Mouse (Mus musculus): ENCODE measurements around the gene Gpsm1. TPM values are rescaled to one million over a fixed set of nuclear protein-coding genes. Genes with fewer than 3 reads are reported as not detected.

The Gpsm1 gene
- total RNA-seq, 1 experiment, result 13.9 TPM

DNA sequence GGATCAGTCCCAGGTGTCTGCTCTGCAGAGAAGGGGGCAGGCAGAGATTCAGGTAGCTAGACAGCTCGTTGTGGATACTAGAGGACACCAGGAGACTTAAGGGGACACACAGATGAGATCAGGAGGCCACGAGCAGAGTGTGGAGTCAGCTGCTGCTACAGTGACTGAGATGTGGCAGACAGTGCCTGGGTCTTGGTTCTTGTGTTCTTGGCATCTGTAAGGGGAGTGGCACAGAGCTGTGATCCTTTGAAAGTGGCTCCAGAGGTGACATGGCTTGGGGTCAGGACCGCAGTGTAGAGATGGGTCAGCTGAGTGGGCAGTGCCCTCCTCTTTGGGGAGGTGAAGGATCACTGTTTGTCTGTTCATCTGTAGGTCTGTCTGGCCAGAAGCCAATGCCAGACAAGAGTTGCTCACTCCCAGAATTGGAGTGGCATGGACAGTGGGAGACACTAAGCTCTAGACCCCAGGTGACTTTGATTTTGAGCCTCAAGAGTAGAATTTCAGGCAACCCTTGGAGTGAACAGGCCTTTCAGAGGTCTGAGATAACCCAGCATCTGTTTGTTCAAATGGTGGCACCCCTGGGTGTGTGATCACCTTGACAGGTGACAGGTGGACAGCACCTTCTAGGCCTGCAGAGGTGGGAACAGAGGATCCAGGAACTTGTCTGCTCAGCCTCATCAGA, 2.8 kb downstream of the Gpsm1 start:
- in situ Hi-C loops (cut with MboI; ENCODE audit: low sequenced_read_pairs in 2 of 2, unreplicated experiment in 2 of 2), result loop anchor here in 1 of 2 experiments (25.0 kb wide), 1 partner anchor 244 kb away; no protein-coding TSS in a partner anchor
- peaks cover 0 to 12% of the 10 kb centered on the region in 2 experiments; a peak in 1 of 4 replicates for H3K4me1 ChIP-seq (ENCODE audit: control insufficient read depth in 2 of 2, insufficient read depth in 2 of 2, low read length in 2 of 2, poor library complexity in 1 of 2)
- H3K9ac ChIP-seq (ENCODE audit: insufficient read depth, low read depth, low read length, poor library complexity, severe bottlenecking), result no peak overlapping the region

GRCm38 (mm10) chr2:26319109-26319508, 3.8 kb downstream of the Gpsm1 start:
- Histone ChIP-seq H3K4me3 (ENCODE audit: insufficient read depth in 1 of 2, low read depth in 1 of 2, low read length in 2 of 2, poor library complexity in 1 of 2, severe bottlenecking in 1 of 2) (no peak overlapping the region), H3K4me1 (ENCODE audit: control insufficient read depth in 2 of 2, insufficient read depth in 2 of 2, low read length in 2 of 2, poor library complexity in 1 of 2) (peaks cover 0 to 12% of the 10 kb centered on the region in 2 experiments; a peak in 1 of 4 replicates), H3K36me3 (ENCODE audit: control insufficient read depth, insufficient read depth, low read length, poor library complexity, severe bottlenecking) (no peaks in the 10 kb centered on the region), H3K27ac (ENCODE audit: insufficient read depth, low read depth, low read length, poor library complexity, severe bottlenecking) (no peak overlapping the region), H3K9me3 (ENCODE audit: control insufficient read depth, insufficient read depth, low read depth, low read length) (no peaks in the 10 kb centered on the region), H3K9ac (ENCODE audit: insufficient read depth, low read depth, low read length, poor library complexity, severe bottlenecking) (no peak overlapping the region; the same call in 1 of the 2 replicates)
- no peak for TF ChIP-seq MAFK (IDR thresholded peaks at IDR 0.05; ENCODE audit: insufficient read depth, low read depth, low read length)
- no peak for TF ChIP-seq ZNF384 (IDR thresholded peaks at IDR 0.05; ENCODE audit: low read depth, low read length)
- no peak for TF ChIP-seq CHD2 (IDR thresholded peaks at IDR 0.05; ENCODE audit: low read depth, low read length)
- no peak for TF ChIP-seq ZC3H11A (IDR thresholded peaks at IDR 0.05; ENCODE audit: borderline replicate concordance, low read depth, low read length)
- no peak for TF ChIP-seq HCFC1 (IDR thresholded peaks at IDR 0.05; ENCODE audit: borderline replicate concordance, insufficient read depth, low read length)
- in situ Hi-C loops (cut with MboI; ENCODE audit: low sequenced_read_pairs in 2 of 2, unreplicated experiment in 2 of 2), result loop anchor here in 1 of 2 experiments (25.0 kb wide), 1 partner anchor 243 kb away; no protein-coding TSS in a partner anchor
- no peak for DNase-seq (ENCODE audit: low read depth, low spot score)

More for the DNA sequence above, 2.8 kb downstream of the Gpsm1 start:
- DNase-seq (ENCODE audit: low read depth, low spot score), result no peak
- H3K27ac ChIP-seq (ENCODE audit: insufficient read depth, low read depth, low read length, poor library complexity, severe bottlenecking), result no peak overlapping the region
- no peaks in the 10 kb centered on the region for H3K36me3 ChIP-seq (ENCODE audit: control insufficient read depth, insufficient read depth, low read length, poor library complexity, severe bottlenecking)
- TF ChIP-seq ZNF384 (IDR thresholded peaks at IDR 0.05; ENCODE audit: low read depth, low read length), result no peak
- no peak for TF ChIP-seq MAFK (IDR thresholded peaks at IDR 0.05; ENCODE audit: insufficient read depth, low read depth, low read length)
- TF ChIP-seq ZC3H11A (IDR thresholded peaks at IDR 0.05; ENCODE audit: borderline replicate concordance, low read depth, low read length), result no peak
- no peak for TF ChIP-seq CHD2 (IDR thresholded peaks at IDR 0.05; ENCODE audit: low read depth, low read length)
- TF ChIP-seq HCFC1 (IDR thresholded peaks at IDR 0.05; ENCODE audit: borderline replicate concordance, insufficient read depth, low read length), result no peak
- H3K4me3 ChIP-seq (ENCODE audit: insufficient read depth in 1 of 2, low read depth in 1 of 2, low read length in 2 of 2, poor library complexity in 1 of 2, severe bottlenecking in 1 of 2), result no peak overlapping the region
- H3K9me3 ChIP-seq (ENCODE audit: control insufficient read depth, insufficient read depth, low read depth, low read length), result no peaks in the 10 kb centered on the region

- H3K4me1 ChIP-seq (ENCODE audit: control insufficient read depth in 2 of 2, insufficient read depth in 2 of 2, low read length in 2 of 2, poor library complexity in 1 of 2), result peaks cover 0 to 8% of the 10 kb centered on the region in 2 experiments; a peak in 1 of 4 replicates
- no peak for TF ChIP-seq MAFK (IDR thresholded peaks at IDR 0.05; ENCODE audit: insufficient read depth, low read depth, low read length)
- TF ChIP-seq ZNF384 (IDR thresholded peaks at IDR 0.05; ENCODE audit: low read depth, low read length), result no peak
- TF ChIP-seq CHD2 (IDR thresholded peaks at IDR 0.05; ENCODE audit: low read depth, low read length), result no peak
- TF ChIP-seq ZC3H11A (IDR thresholded peaks at IDR 0.05; ENCODE audit: borderline replicate concordance, low read depth, low read length), result no peak
- TF ChIP-seq HCFC1 (IDR thresholded peaks at IDR 0.05; ENCODE audit: borderline replicate concordance, insufficient read depth, low read length), result no peak
These were observed 4.4 kb downstream of the Gpsm1 start for GRCm38 (mm10) chr2:26319519-26320244.

GRCm38 (mm10) chr2:26320245-26321185, 5.2 kb downstream of the Gpsm1 start:
- no peak overlapping the region for H3K4me3 ChIP-seq (ENCODE audit: insufficient read depth in 1 of 2, low read depth in 1 of 2, low read length in 2 of 2, poor library complexity in 1 of 2, severe bottlenecking in 1 of 2)
- no peaks in the 10 kb centered on the region for H3K36me3 ChIP-seq (ENCODE audit: control insufficient read depth, insufficient read depth, low read length, poor library complexity, severe bottlenecking)
- H3K4me1 ChIP-seq (ENCODE audit: control insufficient read depth in 2 of 2, insufficient read depth in 2 of 2, low read length in 2 of 2, poor library complexity in 1 of 2), result peaks cover 0 to 10% of the 10 kb centered on the region in 2 experiments; a peak in 1 of 4 replicates
- H3K9ac ChIP-seq (ENCODE audit: insufficient read depth, low read depth, low read length, poor library complexity, severe bottlenecking), result no peak overlapping the region
- H3K27ac ChIP-seq (ENCODE audit: insufficient read depth, low read depth, low read length, poor library complexity, severe bottlenecking), result no peak overlapping the region
- in situ Hi-C loops (cut with MboI; ENCODE audit: low sequenced_read_pairs in 2 of 2, unreplicated experiment in 2 of 2), result loop anchor here in 1 of 2 experiments (25.0 kb wide), 1 partner anchor 242 kb away; no protein-coding TSS in a partner anchor
- no peak for DNase-seq (ENCODE audit: low read depth, low spot score)
- no peaks in the 10 kb centered on the region for H3K9me3 ChIP-seq (ENCODE audit: control insufficient read depth, insufficient read depth, low read depth, low read length)
- no peak for TF ChIP-seq ZC3H11A (IDR thresholded peaks at IDR 0.05; ENCODE audit: borderline replicate concordance, low read depth, low read length)
- TF ChIP-seq HCFC1 (IDR thresholded peaks at IDR 0.05; ENCODE audit: borderline replicate concordance, insufficient read depth, low read length), result no peak
- no peak for TF ChIP-seq ZNF384 (IDR thresholded peaks at IDR 0.05; ENCODE audit: low read depth, low read length)
- no peak for TF ChIP-seq CHD2 (IDR thresholded peaks at IDR 0.05; ENCODE audit: low read depth, low read length)
- TF ChIP-seq MAFK (IDR thresholded peaks at IDR 0.05; ENCODE audit: insufficient read depth, low read depth, low read length), result no peak

More at GRCm38 (mm10) chr2:26319519-26320244, 4.4 kb downstream of the Gpsm1 start:
- in situ Hi-C loops (cut with MboI; ENCODE audit: low sequenced_read_pairs in 2 of 2, unreplicated experiment in 2 of 2), result loop anchor here in 1 of 2 experiments (25.0 kb wide), 1 partner anchor 243 kb away; no protein-coding TSS in a partner anchor
- H3K4me3 ChIP-seq (ENCODE audit: insufficient read depth in 1 of 2, low read depth in 1 of 2, low read length in 2 of 2, poor library complexity in 1 of 2, severe bottlenecking in 1 of 2), result no peak overlapping the region
- no peak overlapping the region for H3K27ac ChIP-seq (ENCODE audit: insufficient read depth, low read depth, low read length, poor library complexity, severe bottlenecking)
- no peak overlapping the region for H3K9ac ChIP-seq (ENCODE audit: insufficient read depth, low read depth, low read length, poor library complexity, severe bottlenecking)
- no peak for DNase-seq (ENCODE audit: low read depth, low spot score)
- H3K36me3 ChIP-seq (ENCODE audit: control insufficient read depth, insufficient read depth, low read length, poor library complexity, severe bottlenecking), result no peaks in the 10 kb centered on the region
- H3K9me3 ChIP-seq (ENCODE audit: control insufficient read depth, insufficient read depth, low read depth, low read length), result no peaks in the 10 kb centered on the region
